Mouse (Mus musculus): ENCODE measurements at regions not wholly inside any gene's neighbourhood (a gene's known extent, or its start where the extent isn't known, plus 50 kb on each side); places are given as distances from the start of the nearest gene placed in this dataset.
"Not testable (repeated sequence)": the region's sequence is repeated elsewhere in the genome, so short reads cannot be mapped to it uniquely, and the experiment has no call there.

- TF ChIP-seq CTCF (IDR thresholded peaks at IDR 0.05; ENCODE audit: borderline replicate concordance, control insufficient read depth, extremely low read depth, insufficient read depth, low read length, poor library complexity); POLR2A (IDR thresholded peaks at IDR 0.05; ENCODE audit: control insufficient read depth, extremely low read depth, insufficient read depth, low read length, poor library complexity): not testable (repeated sequence)
Measured at GRCm38 (mm10) chr14:53634320-53634979, 619.5 kb downstream of the Dad1 start.
